Mouse (Mus musculus): ENCODE results near the gene Gm20736. TPM values are rescaled to one million over a fixed set of nuclear protein-coding genes. Genes with fewer than 3 reads are reported as not detected.
"Not testable (repeated sequence)": the region's sequence is repeated elsewhere in the genome, so short reads cannot be mapped to it uniquely, and the experiment has no call there.

The Gm20736 gene
- not detected in 2 replicates for polyA plus RNA-seq (2015; fragmentation: Nextera tagmentation; extraction: Ambion mirVana)

GRCm38 (mm10) chrY:65377390-65377789, at the start of gene Gm20736:
Gene Gm20736, plus strand, starts transcription at chrY:65377690.
- not testable (repeated sequence) for H3K4me1 ChIP-seq (replicated peaks); H3K27me3 ChIP-seq; H3K27ac ChIP-seq (replicated peaks); ATAC-seq (ENCODE audit: low FRiP score, low read depth); H3K4me3 ChIP-seq; H3K9me3 ChIP-seq; H3K9ac ChIP-seq; H3K4me2 ChIP-seq; H3K36me3 ChIP-seq
- no CpG with 5 or more reads among the region's 5 CpGs for WGBS

Other genes with a start within 250 kb of the Gm20736 start
- gene Gm20924, start 170.2 kb upstream of the Gm20736 start, polyA plus RNA-seq (2015; fragmentation: Nextera tagmentation; extraction: Ambion mirVana): not detected in 2 replicates